Mouse (Mus musculus) kidney, embryonic 16.5 days (tissue): ENCODE data around the gene Apbb2. TPM values are rescaled to one million over a fixed set of nuclear protein-coding genes. Genes with fewer than 3 reads are reported as not detected.

Experiments used
- ATAC-seq: fragments of 200-750 bp; cut with Nextera tagmentation; 2 replicates; pipeline ENCODE4 v1.8.0; 2017; ENCODE audit warnings: moderate TSS enrichment; ENCODE audit not compliant: low FRiP score, low TSS enrichment
- H3K27ac ChIP-seq: fragments of 300-500 bp; sonication (generic); 2 replicates; pipeline ENCODE4 v1.5.1; 2014; ENCODE audit warnings: low read length
- H3K27me3 ChIP-seq: fragments of 300-500 bp; sonication (generic); 2 replicates; pipeline ENCODE4 v1.6.1; 2014; ENCODE audit warnings: low read length, control low read depth, mixed read lengths; ENCODE audit not compliant: insufficient read depth
- H3K36me3 ChIP-seq: fragments of 300-500 bp; sonication (generic); 2 replicates; pipeline ENCODE4 v1.6.1; 2014; ENCODE audit warnings: low read length, control low read depth, mixed read lengths; ENCODE audit not compliant: insufficient read depth
- H3K4me1 ChIP-seq: fragments of 300-500 bp; sonication (generic); 2 replicates; pipeline ENCODE4 v1.6.1; 2014; ENCODE audit warnings: low read length, control low read depth, mixed read lengths; ENCODE audit not compliant: insufficient read depth
- H3K4me2 ChIP-seq: fragments of 300-500 bp; sonication (generic); replicated peaks from 2 replicates; pipeline ENCODE4 v1.6.1; 2014; ENCODE audit warnings: low read depth, low read length
- H3K4me3 ChIP-seq: fragments of 300-500 bp; sonication (generic); 2 replicates; pipeline ENCODE4 v1.5.1; 2014; ENCODE audit warnings: mild to moderate bottlenecking, low read length
- H3K9ac ChIP-seq: fragments of 300-500 bp; sonication (generic); replicated peaks from 2 replicates; pipeline ENCODE4 v1.6.1; 2014; ENCODE audit warnings: low read length
- H3K9me3 ChIP-seq: fragments of 300-500 bp; sonication (generic); 2 replicates; pipeline ENCODE4 v1.6.1; 2016; ENCODE audit warnings: low read length, control low read depth
- WGBS: fragments of 180-500 bp; shearing (Covaris S2); extraction: QIAGEN DNeasy Blood & Tissue Kit; methylation state at CpG from one replicate; pipeline ENCODE4 v1.1.7; 2014; 5-methylcytosine and 5-hydroxymethylcytosine counted together
- polyA plus RNA-seq: library from polyadenylated mRNA; unstranded; fragments of >200 nt; fragmentation: Nextera tagmentation; extraction: Ambion mirVana; gene quantifications from 2 replicates; pipeline ENCODE4 v1.2.1, GENCODE M21; 2015

Gene Apbb2
- polyA plus RNA-seq, 1 experiment from 2014 or later = 62.4 TPM

DNA sequence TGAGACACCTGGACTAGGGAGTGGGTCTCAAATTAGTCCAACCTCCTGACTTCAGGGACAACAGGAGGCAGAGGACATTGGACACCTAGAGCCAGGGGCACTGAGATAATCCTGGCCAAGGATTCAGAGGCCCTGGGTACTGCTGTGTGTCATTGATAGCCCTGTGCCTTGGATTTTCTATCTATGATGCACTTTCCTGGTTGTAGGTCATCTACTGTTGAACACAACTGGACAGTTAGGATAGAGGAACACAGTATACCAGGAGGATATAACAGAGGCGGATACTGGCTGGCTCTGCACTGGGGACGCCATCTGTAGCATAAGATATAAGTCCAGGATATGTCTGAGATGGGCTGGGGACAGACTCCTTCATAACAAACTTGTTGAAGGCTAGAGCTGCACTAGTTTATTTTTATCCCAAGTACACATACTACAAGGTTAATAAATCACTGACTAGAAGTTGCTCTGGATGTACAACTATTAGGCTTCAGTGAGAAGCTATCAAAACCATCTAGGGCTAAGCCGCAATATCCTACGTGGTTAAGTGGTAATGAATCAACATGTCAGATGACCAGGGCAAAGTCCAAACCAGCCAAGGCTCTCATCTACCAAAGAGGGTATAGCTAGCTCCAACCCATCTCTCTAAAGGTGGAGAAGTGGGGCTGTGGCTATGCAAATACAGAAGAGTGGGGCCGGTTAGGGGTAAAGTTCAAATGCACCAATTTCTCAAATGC lies 219.9 kb downstream of the Apbb2 start:
- peak; percentile 92 for ATAC-seq
- Histone ChIP-seq H3K27ac (peak overlapping the region; percentile 77), H3K4me1 (peaks cover 6% of the 10 kb centered on the region; the same call in 1 of the 2 replicates), H3K9me3 (no peaks in the 10 kb centered on the region), H3K4me3 (no peak overlapping the region), H3K36me3 (peaks cover 4% of the 10 kb centered on the region; the same call in 1 of the 2 replicates), H3K9ac (no peak overlapping the region), H3K27me3 (no peaks in the 10 kb centered on the region), H3K4me2 (no peak overlapping the region)
- 71% methylated on average over 5 of the region's 5 CpGs for WGBS

DNA sequence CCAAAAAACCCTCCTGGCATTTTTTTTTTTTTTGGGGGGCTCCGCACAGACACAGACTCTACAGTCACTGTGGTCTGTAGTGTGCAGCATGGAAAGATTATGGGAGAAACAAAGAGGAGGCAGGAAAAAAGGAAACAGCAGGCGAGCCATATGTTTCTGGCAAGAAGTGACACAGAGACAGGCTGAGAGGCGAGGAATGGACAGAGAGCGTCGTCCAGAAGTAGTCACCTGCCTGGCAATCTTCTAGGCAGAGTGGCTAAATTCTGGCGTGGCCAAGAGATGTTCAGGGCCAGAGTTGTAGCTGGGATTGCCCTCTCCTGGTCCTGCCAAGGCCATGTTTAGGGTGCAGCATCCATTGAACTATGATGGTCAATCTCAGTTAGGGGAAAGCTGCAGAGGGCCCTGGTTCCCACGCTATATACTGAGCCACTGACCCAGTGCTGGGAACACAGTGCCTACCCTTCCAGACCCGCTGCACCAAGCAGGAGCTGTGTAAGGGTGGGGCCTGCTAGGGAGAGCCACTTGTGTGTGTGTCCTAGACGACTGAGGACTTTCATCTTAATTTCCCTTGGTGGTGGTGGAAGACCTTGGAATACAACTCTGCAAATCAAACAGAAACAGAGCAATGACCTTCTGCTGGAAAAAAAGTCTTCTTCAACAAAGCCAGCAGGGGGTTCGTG lies 224.7 kb downstream of the Apbb2 start:
- H3K36me3 ChIP-seq = no peaks in the 10 kb centered on the region
- H3K4me1 ChIP-seq = peaks cover 10% of the 10 kb centered on the region
- ATAC-seq = no peak
- no peak overlapping the region for H3K27ac ChIP-seq
- no peaks in the 10 kb centered on the region for H3K9me3 ChIP-seq
- no peaks in the 10 kb centered on the region for H3K27me3 ChIP-seq
- no peak overlapping the region for H3K4me2 ChIP-seq
- WGBS = 87% methylated on average over 10 of the region's 10 CpGs
- H3K9ac ChIP-seq = no peak overlapping the region
- H3K4me3 ChIP-seq = no peak overlapping the region

DNA sequence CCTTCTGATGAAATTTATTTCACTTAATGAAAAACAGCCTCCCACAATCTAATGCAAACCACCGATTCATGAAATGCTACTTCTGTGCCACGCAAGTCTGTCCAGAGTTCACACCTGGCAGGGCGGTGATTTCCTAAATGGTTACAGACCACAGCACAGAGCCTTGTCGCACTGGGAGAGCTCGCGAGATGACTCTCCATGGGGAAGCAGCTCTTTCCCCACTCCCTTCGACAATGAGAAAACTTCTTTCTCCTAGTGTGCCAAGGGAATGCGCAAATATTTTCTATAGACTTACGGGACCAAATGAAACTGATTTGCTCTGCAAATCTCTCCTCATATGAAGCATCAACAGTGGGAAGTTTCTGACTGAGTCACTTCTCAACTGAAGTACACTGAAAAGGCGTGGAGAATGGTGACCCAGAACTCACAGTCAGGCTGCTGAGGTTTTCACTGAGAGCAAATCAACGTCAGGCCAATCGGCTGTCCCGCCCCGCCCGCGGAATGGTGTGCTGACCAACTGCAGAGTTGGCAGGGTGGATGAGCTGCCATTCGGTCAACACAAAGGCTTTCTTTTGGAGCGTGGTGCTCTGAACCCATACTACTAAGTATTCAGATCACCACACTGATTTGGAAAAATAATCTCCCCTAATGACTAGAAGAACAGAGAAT lies 225.6 kb downstream of the Apbb2 start:
- WGBS = 59% methylated on average over 18 of the region's 18 CpGs
- Histone ChIP-seq H3K4me2 (no peak overlapping the region), H3K27me3 (no peaks in the 10 kb centered on the region), H3K9ac (no peak overlapping the region), H3K27ac (0 out of 2 replicates have a peak overlapping the region, but pooled peaks have one; percentile 21), H3K9me3 (no peaks in the 10 kb centered on the region), H3K4me3 (no peak overlapping the region), H3K4me1 (peaks cover 4% of the 10 kb centered on the region), H3K36me3 (no peaks in the 10 kb centered on the region)
- ATAC-seq = no peak

DNA sequence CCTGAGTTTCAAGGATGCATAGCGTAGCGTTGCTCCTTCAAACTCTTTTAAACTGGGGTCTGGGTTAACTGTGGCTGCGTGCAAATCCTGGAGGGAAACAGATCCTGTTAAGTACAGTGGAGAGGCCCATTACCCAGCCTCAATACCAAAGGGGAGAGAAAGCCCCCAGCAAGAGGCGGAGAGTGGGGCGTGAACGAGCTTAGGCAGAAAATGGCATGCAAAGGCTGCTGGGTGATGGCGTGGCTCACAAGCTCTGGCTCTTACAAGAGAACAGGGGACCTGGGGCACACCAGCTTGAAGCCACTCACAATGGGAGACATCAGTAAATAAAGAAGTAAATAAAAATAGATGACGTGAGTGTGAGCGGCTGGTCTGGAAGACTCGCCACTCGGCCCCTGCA lies 226.8 kb downstream of the Apbb2 start:
- Histone ChIP-seq H3K4me2 (no peak overlapping the region), H3K4me3 (no peak overlapping the region), H3K36me3 (no peaks in the 10 kb centered on the region), H3K27ac (peak overlapping the region; percentile 9; the same call in 1 of the 2 replicates), H3K9me3 (no peaks in the 10 kb centered on the region), H3K9ac (no peak overlapping the region), H3K4me1 (peaks cover 4% of the 10 kb centered on the region), H3K27me3 (no peaks in the 10 kb centered on the region)
- 83% methylated on average over 11 of the region's 11 CpGs for WGBS
- ATAC-seq = no peak

DNA sequence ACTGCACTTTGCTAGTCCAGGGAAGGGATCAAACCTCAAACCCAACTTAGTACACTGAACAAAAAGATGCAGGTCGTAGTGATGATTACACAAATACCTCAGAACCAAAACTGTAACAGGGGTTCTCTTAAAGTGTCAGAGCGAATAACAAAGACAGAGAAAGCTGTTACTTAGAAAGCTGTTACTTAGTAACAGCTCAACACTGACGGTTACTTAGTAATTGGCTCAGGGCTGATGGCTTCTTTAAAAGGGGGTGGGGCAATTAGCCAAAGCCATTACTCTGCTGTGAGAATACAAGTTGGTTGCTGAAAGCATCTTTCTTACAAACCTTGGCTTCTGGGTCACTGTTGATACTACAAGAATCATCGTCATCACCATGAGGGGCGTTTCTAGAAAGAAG lies 227.3 kb downstream of the Apbb2 start:
- Histone ChIP-seq H3K9ac (no peak overlapping the region), H3K9me3 (no peaks in the 10 kb centered on the region), H3K4me3 (no peak overlapping the region), H3K27me3 (no peaks in the 10 kb centered on the region), H3K4me1 (peaks cover 4% of the 10 kb centered on the region), H3K36me3 (no peaks in the 10 kb centered on the region), H3K27ac (peak overlapping the region; percentile 72), H3K4me2 (no peak overlapping the region)
- WGBS = 75% methylated on average over 5 of the region's 5 CpGs
- peak; percentile 60; the same call in 1 of the 2 replicates for ATAC-seq

DNA sequence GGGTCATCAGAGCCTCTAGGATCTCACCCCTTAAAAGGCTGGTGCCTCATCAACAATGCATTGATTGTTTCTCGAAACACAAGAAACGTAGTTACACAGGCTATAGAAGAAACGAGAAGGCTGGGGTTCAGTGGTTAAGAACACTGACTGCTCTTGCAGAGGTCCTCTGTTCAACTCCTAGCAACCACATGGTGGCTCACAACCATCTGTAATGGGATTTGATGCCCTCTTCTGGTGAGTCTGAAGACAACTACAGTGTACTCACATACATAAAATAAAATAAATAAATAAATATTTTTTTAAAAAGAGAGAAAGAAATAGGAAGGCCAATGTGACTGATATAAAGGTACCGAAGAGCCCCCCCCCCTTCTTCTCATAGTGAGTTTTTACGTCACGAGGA lies 228.0 kb downstream of the Apbb2 start:
- WGBS = 87% methylated on average over 6 of the region's 6 CpGs
- no peak overlapping the region for H3K4me2 ChIP-seq
- H3K27ac ChIP-seq = peak overlapping the region; percentile 72

DNA sequence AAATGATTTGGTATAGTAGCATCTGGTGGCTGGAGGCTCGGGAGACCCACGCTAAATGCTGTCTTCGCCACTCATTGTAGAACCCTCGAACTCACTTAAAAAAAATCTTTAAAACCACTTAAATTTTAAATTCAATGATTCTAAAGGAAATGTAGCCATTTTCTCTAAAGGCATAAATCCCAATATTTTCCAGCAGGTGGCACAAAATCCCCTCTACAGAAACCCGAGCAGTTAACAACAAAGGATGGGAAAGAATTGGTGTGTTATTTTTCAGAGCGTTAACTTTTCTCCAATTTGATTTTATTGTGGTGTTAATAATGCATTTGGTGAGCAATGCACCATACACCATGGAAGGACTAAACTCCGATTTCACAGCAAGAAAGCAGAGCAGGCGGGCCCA lies 231.1 kb downstream of the Apbb2 start:
- H3K9ac ChIP-seq = no peak overlapping the region
- no peak overlapping the region for H3K27ac ChIP-seq
- H3K27me3 ChIP-seq = no peaks in the 10 kb centered on the region
- peaks cover 2% of the 10 kb centered on the region for H3K4me1 ChIP-seq
- no peak for ATAC-seq
- no peak overlapping the region for H3K4me2 ChIP-seq
- H3K9me3 ChIP-seq = no peaks in the 10 kb centered on the region
- no peaks in the 10 kb centered on the region for H3K36me3 ChIP-seq
- H3K4me3 ChIP-seq = no peak overlapping the region
- WGBS = 66% methylated on average over 8 of the region's 8 CpGs

More for the DNA sequence above, 228.0 kb downstream of the Apbb2 start:
- no peaks in the 10 kb centered on the region for H3K9me3 ChIP-seq
- peaks cover 4% of the 10 kb centered on the region for H3K4me1 ChIP-seq
- no peak overlapping the region for H3K4me3 ChIP-seq
- H3K36me3 ChIP-seq = no peaks in the 10 kb centered on the region
- H3K9ac ChIP-seq = no peak overlapping the region
- no peaks in the 10 kb centered on the region for H3K27me3 ChIP-seq
- ATAC-seq = no peak

DNA sequence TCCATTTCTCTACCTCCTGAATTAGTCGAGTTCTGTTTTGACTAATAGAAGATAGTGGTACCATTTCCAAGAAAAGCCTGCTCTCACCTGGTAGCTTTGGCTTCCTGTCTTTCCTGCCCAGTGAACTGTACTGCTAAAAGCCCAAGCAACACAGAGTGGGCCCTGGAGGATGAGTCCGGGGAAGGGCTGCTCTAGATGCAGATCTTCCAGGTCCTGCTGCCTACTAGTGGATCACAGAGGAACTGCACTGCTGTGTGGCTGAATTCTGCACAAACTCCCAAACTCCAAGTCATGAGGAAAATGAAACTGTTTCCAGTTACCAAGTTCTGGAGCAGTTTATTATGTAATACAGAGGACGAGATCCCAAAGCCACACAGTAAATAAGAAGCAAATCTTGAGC lies 232.9 kb downstream of the Apbb2 start:
- Histone ChIP-seq H3K4me3 (no peak overlapping the region), H3K27ac (no peak overlapping the region), H3K27me3 (no peaks in the 10 kb centered on the region), H3K4me1 (no peaks in the 10 kb centered on the region; the same call in 1 of the 2 replicates), H3K9me3 (no peaks in the 10 kb centered on the region), H3K9ac (no peak overlapping the region), H3K4me2 (no peak overlapping the region), H3K36me3 (no peaks in the 10 kb centered on the region)
- 48% methylated on average over 3 of the region's 3 CpGs for WGBS
- ATAC-seq = no peak

DNA sequence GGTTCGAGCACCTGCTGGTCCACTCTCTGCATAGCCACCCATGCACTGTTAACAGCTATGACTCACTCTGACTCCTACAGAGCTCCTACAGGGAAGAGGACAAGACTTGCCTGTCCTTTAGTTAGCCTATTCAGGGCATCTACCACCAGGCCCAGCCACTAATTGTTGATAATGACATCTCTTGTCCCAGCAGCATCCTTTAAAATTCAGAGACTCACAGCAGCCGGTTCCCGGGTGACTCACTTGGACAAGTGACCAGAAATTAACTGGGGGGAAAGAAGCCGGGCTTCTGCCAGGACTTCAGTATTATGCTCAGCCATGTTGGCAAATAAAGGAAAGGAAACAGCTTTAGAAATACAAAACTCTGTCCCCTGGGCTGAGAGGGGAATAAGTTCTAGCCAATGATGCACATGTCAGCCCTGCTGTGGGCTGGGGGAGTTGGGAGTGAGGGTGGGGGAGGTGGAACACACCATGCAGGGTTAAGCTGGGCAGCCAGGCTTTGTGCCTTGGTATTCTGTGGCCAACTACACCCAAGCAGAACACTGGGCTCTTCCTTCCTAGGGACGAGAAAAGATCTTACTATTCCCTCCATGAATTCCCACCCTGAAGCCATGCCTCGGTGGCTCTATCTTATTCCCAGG lies 233.7 kb downstream of the Apbb2 start:
- H3K4me1 ChIP-seq = no peaks in the 10 kb centered on the region; the same call in 1 of the 2 replicates
- no peak for ATAC-seq
- no peak overlapping the region for H3K9ac ChIP-seq
- H3K27ac ChIP-seq = no peak overlapping the region
- no peaks in the 10 kb centered on the region for H3K9me3 ChIP-seq
- no peaks in the 10 kb centered on the region for H3K36me3 ChIP-seq
- H3K27me3 ChIP-seq = no peaks in the 10 kb centered on the region
- WGBS = 78% methylated on average over 6 of the region's 6 CpGs
- no peak overlapping the region for H3K4me3 ChIP-seq
- H3K4me2 ChIP-seq = no peak overlapping the region
